Mouse (Mus musculus) erythroblast, embryonic 14.5 days (primary cell): ENCODE data around the gene Zfp281.

Experiments used
- GATA1 ChIP-seq: IDR thresholded peaks from 2 replicates; pipeline ENCODE4 v1.6.1; 2012; ENCODE audit warnings: low read length, inconsistent platforms, mixed read lengths
- TAL1 ChIP-seq: IDR thresholded peaks from 3 replicates; pipeline ENCODE4 v1.6.1; 2012; ENCODE audit warnings: low read length, inconsistent platforms, mixed read lengths

DNA sequence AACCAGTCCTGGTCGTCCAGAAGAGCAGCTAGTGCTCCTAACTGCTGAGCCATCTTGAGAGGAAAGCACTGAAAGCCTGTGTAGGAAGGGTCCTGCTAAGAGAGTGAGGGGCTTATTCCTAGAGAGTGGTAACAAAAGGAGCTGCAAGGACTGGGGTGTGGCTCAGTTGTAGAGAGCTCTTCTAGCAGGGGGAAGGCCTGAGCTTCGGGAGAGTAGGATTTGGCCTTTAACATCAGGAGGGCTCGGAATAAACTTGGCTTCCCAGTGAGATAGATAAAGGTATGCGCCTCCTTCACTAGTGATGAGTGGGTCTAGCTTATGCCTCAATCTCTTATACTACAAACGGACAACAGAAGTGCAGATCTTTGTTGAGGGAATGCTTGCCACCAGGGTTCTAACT lies 26.4 kb upstream of the Zfp281 start:
- no peak for TF ChIP-seq GATA1
- TF ChIP-seq TAL1: no peak
